Mouse (Mus musculus): ENCODE data around the gene Bbof1. TPM values are rescaled to one million over a fixed set of nuclear protein-coding genes. Genes with fewer than 3 reads are reported as not detected.

Gene Bbof1
- 0.94 and 3.3 TPM in 2 replicates for polyA plus RNA-seq (2014; fragmentation: Nextera tagmentation; extraction: Ambion mirVana)

GRCm38 (mm10) chr12:84408819-84409507, at the start of gene Bbof1, which contains the start of gene Entpd5:
TSS of gene Bbof1 (plus strand) at chr12:84409071.
TSS of gene Entpd5 (minus strand) at chr12:84409029.
- ATAC-seq (peak; percentile 95), DNase-seq (ENCODE audit: low spot score) (peak; percentile 91)
- no peaks in the 10 kb centered on the region for H3K9me3 ChIP-seq (replicated peaks; ENCODE audit: control insufficient read depth, low read length)
- WGBS: 1% methylated on average over 63 of the region's 63 CpGs
- H3K4me3 ChIP-seq (ENCODE audit: low read depth, low read length): peak within 1 kb of the TSS; percentile 75
- peak within 1 kb of the TSS; percentile 93 for H3K4me2 ChIP-seq (ENCODE audit: low read length)
- H3K4me1 ChIP-seq (ENCODE audit: control insufficient read depth, insufficient read depth, low read length): no peaks in the 10 kb centered on the region
- H3K36me3 ChIP-seq (ENCODE audit: control insufficient read depth, insufficient read depth, low read length): no peaks in the 10 kb centered on the region
- H3K9ac ChIP-seq (ENCODE audit: low read length): peak within 1 kb of the TSS; percentile 83
- H3K27me3 ChIP-seq (replicated peaks; ENCODE audit: control insufficient read depth, insufficient read depth, low read length): no peaks in the 10 kb centered on the region
- H3K27ac ChIP-seq (ENCODE audit: low read depth, low read length): peak within 1 kb of the TSS; percentile 71

GRCm38 (mm10) chr12:84361555-84362489, 47.0 kb upstream of the Bbof1 start, which contains the start of the genes Coq6 and Fam161b:
TSS of gene Coq6 (plus strand) at chr12:84361657.
TSS of gene Fam161b (minus strand) at chr12:84361833.
- ATAC-seq (peak; percentile 99), DNase-seq (ENCODE audit: low spot score) (peak; percentile 100)
- Histone ChIP-seq H3K27ac (ENCODE audit: low read depth, low read length) (peak within 1 kb of the TSS; percentile 66), H3K4me3 (ENCODE audit: low read depth, low read length) (peak within 1 kb of the TSS; percentile 97), H3K36me3 (ENCODE audit: control insufficient read depth, insufficient read depth, low read length) (peaks cover 9% of the 10 kb centered on the region), H3K9me3 (replicated peaks; ENCODE audit: control insufficient read depth, low read length) (no peaks in the 10 kb centered on the region), H3K9ac (ENCODE audit: low read length) (peak within 1 kb of the TSS; percentile 87), H3K4me2 (ENCODE audit: low read length) (peak within 1 kb of the TSS; percentile 88), H3K4me1 (ENCODE audit: control insufficient read depth, insufficient read depth, low read length) (peaks cover 13% of the 10 kb centered on the region), H3K27me3 (replicated peaks; ENCODE audit: control insufficient read depth, insufficient read depth, low read length) (no peaks in the 10 kb centered on the region)
- under 1% methylated on average over 51 of the region's 51 CpGs for WGBS

- Histone ChIP-seq H3K27me3 (replicated peaks; ENCODE audit: control insufficient read depth, insufficient read depth, low read length) (no peaks in the 10 kb centered on the region), H3K9ac (ENCODE audit: low read length) (no peak overlapping the region; the same call in 1 of the 2 replicates), H3K9me3 (replicated peaks; ENCODE audit: control insufficient read depth, low read length) (no peaks in the 10 kb centered on the region), H3K4me2 (ENCODE audit: low read length) (peak overlapping the region; percentile 88), H3K27ac (ENCODE audit: low read depth, low read length) (no peak overlapping the region), H3K4me3 (ENCODE audit: low read depth, low read length) (peak overlapping the region; percentile 97), H3K36me3 (ENCODE audit: control insufficient read depth, insufficient read depth, low read length) (peaks cover 5% of the 10 kb centered on the region), H3K4me1 (ENCODE audit: control insufficient read depth, insufficient read depth, low read length) (peaks cover 13% of the 10 kb centered on the region)
- no peak for DNase-seq (ENCODE audit: low spot score)
- ATAC-seq: no peak
- WGBS: 77% methylated on average over 2 of the region's 2 CpGs
These were observed 46.0 kb upstream of the Bbof1 start for GRCm38 (mm10) chr12:84362872-84363271.

- peaks cover 19% of the 10 kb centered on the region for H3K36me3 ChIP-seq (ENCODE audit: control insufficient read depth, insufficient read depth, low read length)
- no peak overlapping the region for H3K4me2 ChIP-seq (ENCODE audit: low read length)
- no peaks in the 10 kb centered on the region for H3K27me3 ChIP-seq (replicated peaks; ENCODE audit: control insufficient read depth, insufficient read depth, low read length)
- no peak for DNase-seq (ENCODE audit: low spot score)
- 91% methylated on average over 9 of the region's 9 CpGs for WGBS
- H3K9me3 ChIP-seq (replicated peaks; ENCODE audit: control insufficient read depth, low read length): no peaks in the 10 kb centered on the region
- no peak overlapping the region for H3K9ac ChIP-seq (ENCODE audit: low read length)
- H3K4me1 ChIP-seq (ENCODE audit: control insufficient read depth, insufficient read depth, low read length): peaks cover 13% of the 10 kb centered on the region
- no peak overlapping the region for H3K27ac ChIP-seq (ENCODE audit: low read depth, low read length)
- H3K4me3 ChIP-seq (ENCODE audit: low read depth, low read length): no peak overlapping the region
- ATAC-seq: no peak
These were observed 44.6 kb upstream of the Bbof1 start for GRCm38 (mm10) chr12:84364291-84364690.

- 96% methylated on average over 6 of the region's 6 CpGs for WGBS
- H3K27ac ChIP-seq (ENCODE audit: low read depth, low read length): no peak overlapping the region
- H3K27me3 ChIP-seq (replicated peaks; ENCODE audit: control insufficient read depth, insufficient read depth, low read length): no peaks in the 10 kb centered on the region
- H3K9me3 ChIP-seq (replicated peaks; ENCODE audit: control insufficient read depth, low read length): no peaks in the 10 kb centered on the region
- DNase-seq (ENCODE audit: low spot score): no peak
- no peak for ATAC-seq
- no peak overlapping the region for H3K9ac ChIP-seq (ENCODE audit: low read length)
- peaks cover 13% of the 10 kb centered on the region for H3K4me1 ChIP-seq (ENCODE audit: control insufficient read depth, insufficient read depth, low read length)
- H3K36me3 ChIP-seq (ENCODE audit: control insufficient read depth, insufficient read depth, low read length): peaks cover 28% of the 10 kb centered on the region
- no peak overlapping the region for H3K4me2 ChIP-seq (ENCODE audit: low read length)
- no peak overlapping the region for H3K4me3 ChIP-seq (ENCODE audit: low read depth, low read length)
These were observed 43.7 kb upstream of the Bbof1 start for GRCm38 (mm10) chr12:84365137-84365536.

- no peak overlapping the region for H3K9ac ChIP-seq (ENCODE audit: low read length)
- H3K4me2 ChIP-seq (ENCODE audit: low read length): no peak overlapping the region
- H3K4me1 ChIP-seq (ENCODE audit: control insufficient read depth, insufficient read depth, low read length): peaks cover 9% of the 10 kb centered on the region
- WGBS: 79% methylated on average over 9 of the region's 9 CpGs
- DNase-seq (ENCODE audit: low spot score): no peak
- H3K27me3 ChIP-seq (replicated peaks; ENCODE audit: control insufficient read depth, insufficient read depth, low read length): no peaks in the 10 kb centered on the region
- no peak for ATAC-seq
- H3K9me3 ChIP-seq (replicated peaks; ENCODE audit: control insufficient read depth, low read length): no peaks in the 10 kb centered on the region
- H3K4me3 ChIP-seq (ENCODE audit: low read depth, low read length): no peak overlapping the region
- H3K36me3 ChIP-seq (ENCODE audit: control insufficient read depth, insufficient read depth, low read length): peaks cover 46% of the 10 kb centered on the region
- H3K27ac ChIP-seq (ENCODE audit: low read depth, low read length): no peak overlapping the region
These were observed 41.9 kb upstream of the Bbof1 start for GRCm38 (mm10) chr12:84366971-84367370.

- Histone ChIP-seq H3K36me3 (ENCODE audit: control insufficient read depth, insufficient read depth, low read length) (peaks cover 82% of the 10 kb centered on the region), H3K4me3 (ENCODE audit: low read depth, low read length) (no peak overlapping the region), H3K4me2 (ENCODE audit: low read length) (no peak overlapping the region), H3K27me3 (replicated peaks; ENCODE audit: control insufficient read depth, insufficient read depth, low read length) (no peaks in the 10 kb centered on the region), H3K27ac (ENCODE audit: low read depth, low read length) (no peak overlapping the region), H3K9ac (ENCODE audit: low read length) (no peak overlapping the region), H3K9me3 (replicated peaks; ENCODE audit: control insufficient read depth, low read length) (no peaks in the 10 kb centered on the region), H3K4me1 (ENCODE audit: control insufficient read depth, insufficient read depth, low read length) (no peaks in the 10 kb centered on the region)
- WGBS: 95% methylated on average over 5 of the region's 5 CpGs
- no peak for DNase-seq (ENCODE audit: low spot score)
- ATAC-seq: no peak
These were observed 37.2 kb upstream of the Bbof1 start for GRCm38 (mm10) chr12:84371647-84372046.

- H3K4me1 ChIP-seq (ENCODE audit: control insufficient read depth, insufficient read depth, low read length): no peaks in the 10 kb centered on the region
- no peak overlapping the region for H3K9ac ChIP-seq (ENCODE audit: low read length)
- 83% methylated on average over 6 of the region's 6 CpGs for WGBS
- H3K27ac ChIP-seq (ENCODE audit: low read depth, low read length): no peak overlapping the region
- ATAC-seq: no peak
- H3K36me3 ChIP-seq (ENCODE audit: control insufficient read depth, insufficient read depth, low read length): peaks cover 72% of the 10 kb centered on the region
- no peaks in the 10 kb centered on the region for H3K9me3 ChIP-seq (replicated peaks; ENCODE audit: control insufficient read depth, low read length)
- H3K27me3 ChIP-seq (replicated peaks; ENCODE audit: control insufficient read depth, insufficient read depth, low read length): no peaks in the 10 kb centered on the region
- H3K4me3 ChIP-seq (ENCODE audit: low read depth, low read length): no peak overlapping the region
- H3K4me2 ChIP-seq (ENCODE audit: low read length): no peak overlapping the region
- no peak for DNase-seq (ENCODE audit: low spot score)
These were observed 34.9 kb upstream of the Bbof1 start for GRCm38 (mm10) chr12:84373831-84374481.
